Mouse (Mus musculus): ENCODE results near the gene Ccdc136.
"Not testable (repeated sequence)": the region's sequence is repeated elsewhere in the genome, so short reads cannot be mapped to it uniquely, and the experiment has no call there.

Gene Ccdc136

GRCm38 (mm10) chr6:29395910-29396713 is at the start of gene Ccdc136:
Gene Ccdc136 (plus strand): TSS chr6:29396309.
- DNase-seq (ENCODE audit: low spot score in 2 of 2): peak; percentile 84 to 87

DNA sequence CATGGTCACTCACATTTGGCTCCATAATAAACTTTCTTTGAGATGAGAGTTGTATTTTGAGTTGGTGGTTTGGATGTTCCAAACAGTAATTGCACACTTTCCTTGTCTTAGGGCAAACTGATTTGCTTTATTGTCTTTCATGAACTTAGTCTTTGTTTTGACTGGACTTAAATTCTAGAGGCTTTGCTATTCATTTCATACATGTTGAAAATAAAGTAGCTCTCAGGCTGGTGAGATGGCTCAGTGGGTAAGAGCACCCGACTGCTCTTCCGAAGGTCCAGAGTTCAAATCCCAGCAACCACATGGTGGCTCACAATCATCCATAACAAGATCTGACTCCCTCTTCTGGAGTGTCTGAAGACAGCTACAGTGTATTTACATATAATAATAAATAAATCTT is 49.6 kb upstream of the Ccdc136 start:
- not testable (repeated sequence) for DNase-seq (ENCODE audit: low spot score in 2 of 2)

- no peak for DNase-seq (ENCODE audit: low spot score in 2 of 2)
These were observed 48.9 kb upstream of the Ccdc136 start for GRCm38 (mm10) chr6:29347189-29347588.

- DNase-seq (ENCODE audit: low spot score in 2 of 2): peak; percentile 100
These were observed 48.3 kb upstream of the Ccdc136 start, which contains the start of gene Calu for GRCm38 (mm10) chr6:29347665-29348370. Gene Calu (plus strand): TSS chr6:29348069.

DNA sequence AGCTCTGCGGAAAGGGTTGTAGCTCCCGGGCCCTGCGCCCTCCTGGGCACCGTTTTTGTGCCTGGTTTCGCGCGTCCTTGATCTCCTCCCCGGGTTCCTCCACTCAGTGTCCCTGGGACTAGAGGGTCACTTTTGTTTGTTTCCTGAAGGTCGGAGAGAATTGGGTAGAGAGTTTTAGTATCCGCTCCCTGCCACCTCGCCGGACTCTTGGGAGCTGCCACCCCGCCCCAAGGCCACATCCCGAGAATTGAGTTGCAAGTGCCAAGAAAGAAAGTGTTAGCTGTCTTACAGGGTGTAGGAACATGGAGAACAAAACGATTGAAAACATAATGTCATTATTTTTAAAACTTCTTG is 47.8 kb upstream of the Ccdc136 start:
- no peak for DNase-seq (ENCODE audit: low spot score in 2 of 2)

DNA sequence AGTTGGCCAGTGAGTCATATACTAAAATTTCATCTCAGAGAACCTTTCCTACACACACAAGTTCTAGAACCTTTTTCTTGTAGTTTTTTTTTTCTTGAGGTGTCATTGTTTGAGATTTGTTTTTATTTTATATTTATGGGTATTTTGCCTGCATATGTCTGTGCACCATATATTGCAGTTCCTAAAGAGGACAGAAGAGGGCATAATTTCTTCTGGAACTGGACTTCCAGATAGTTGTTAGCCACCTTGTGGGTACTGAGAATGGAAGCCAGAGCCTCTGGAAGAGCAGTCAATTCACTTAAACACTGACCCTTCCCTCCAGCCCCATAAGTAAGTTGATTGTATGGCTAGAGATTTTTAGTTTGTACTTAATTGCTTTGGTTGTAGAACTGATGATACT is 44.5 kb upstream of the Ccdc136 start:
- no peak for DNase-seq (ENCODE audit: low spot score in 2 of 2)

GRCm38 (mm10) chr6:29352816-29353215 is 43.3 kb upstream of the Ccdc136 start:
- no peak for DNase-seq (ENCODE audit: low spot score in 2 of 2)

- DNase-seq (ENCODE audit: low spot score in 2 of 2): no peak
These were observed 36.7 kb upstream of the Ccdc136 start for GRCm38 (mm10) chr6:29359386-29359785.

- DNase-seq (ENCODE audit: low spot score in 2 of 2): no peak
These were observed 35.9 kb upstream of the Ccdc136 start for GRCm38 (mm10) chr6:29360211-29360610.

DNA sequence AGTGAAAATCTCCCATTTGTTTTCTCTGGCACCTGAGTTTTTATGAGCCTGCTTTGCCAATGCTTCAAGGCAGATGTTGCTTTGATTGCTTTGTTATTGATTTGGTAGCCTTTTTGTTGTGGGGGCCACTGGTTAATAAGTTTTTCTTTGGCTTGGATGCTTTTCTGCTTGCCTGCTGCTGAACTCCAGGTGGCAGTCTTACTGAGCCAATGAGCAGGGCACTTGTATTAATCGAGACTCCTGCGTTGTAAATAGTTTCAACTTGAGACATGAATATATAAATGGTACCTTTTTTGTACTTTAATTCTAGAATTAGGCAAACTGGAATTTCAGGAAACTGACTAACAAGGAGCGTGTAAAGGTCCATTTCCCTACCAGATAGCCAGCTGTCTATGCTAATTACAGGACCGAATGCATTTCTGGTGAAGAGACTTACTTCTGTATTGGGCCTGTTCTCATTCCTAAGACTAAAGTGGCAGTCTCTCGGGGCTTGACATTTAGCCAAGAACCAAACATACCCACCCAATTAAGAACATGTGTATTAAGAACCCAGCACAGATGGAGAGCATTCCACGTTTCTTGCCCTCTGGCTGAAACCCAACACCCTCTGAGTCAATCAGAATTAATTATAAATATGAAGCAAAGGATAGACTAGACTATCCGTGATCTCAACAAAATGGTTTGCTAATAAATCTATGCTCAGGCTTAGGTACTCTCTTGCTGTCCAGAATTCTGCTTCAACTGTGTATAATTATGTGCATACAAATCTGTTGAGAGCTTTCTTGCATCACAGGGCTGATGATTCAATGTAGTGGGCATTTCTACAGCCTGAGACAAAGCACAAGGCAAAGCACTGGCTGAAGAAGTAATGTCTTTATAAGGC is 33.6 kb upstream of the Ccdc136 start:
- DNase-seq (ENCODE audit: low spot score in 2 of 2): no peak

- no peak for DNase-seq (ENCODE audit: low spot score in 2 of 2)
These were observed 33.0 kb upstream of the Ccdc136 start for GRCm38 (mm10) chr6:29363129-29363515.

GRCm38 (mm10) chr6:29365277-29365676 is 30.8 kb upstream of the Ccdc136 start:
- DNase-seq (ENCODE audit: low spot score in 2 of 2): no peak

DNA sequence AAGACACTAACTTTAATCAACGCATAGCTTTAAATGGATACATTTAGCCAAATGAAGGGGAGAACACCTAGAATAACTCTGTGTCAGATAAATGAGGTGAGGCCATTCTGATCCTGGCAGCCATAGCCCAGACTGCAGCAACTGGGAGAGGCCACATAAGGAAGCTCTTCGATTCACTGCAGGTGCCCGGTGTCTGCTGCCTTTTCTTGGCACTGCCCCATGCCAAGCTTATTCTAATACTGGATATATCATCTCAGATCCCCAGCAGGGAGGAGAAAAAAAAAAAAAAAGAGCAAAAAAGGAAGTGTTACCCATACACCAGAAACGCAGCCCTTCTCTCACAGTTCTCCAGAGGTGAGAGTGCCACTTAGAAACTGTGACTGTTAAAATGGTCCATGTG is 18.7 kb upstream of the Ccdc136 start:
- no peak for DNase-seq (ENCODE audit: low spot score in 2 of 2)

- DNase-seq (ENCODE audit: low spot score in 2 of 2): no peak
These were observed 17.4 kb upstream of the Ccdc136 start for GRCm38 (mm10) chr6:29378678-29379077.

DNA sequence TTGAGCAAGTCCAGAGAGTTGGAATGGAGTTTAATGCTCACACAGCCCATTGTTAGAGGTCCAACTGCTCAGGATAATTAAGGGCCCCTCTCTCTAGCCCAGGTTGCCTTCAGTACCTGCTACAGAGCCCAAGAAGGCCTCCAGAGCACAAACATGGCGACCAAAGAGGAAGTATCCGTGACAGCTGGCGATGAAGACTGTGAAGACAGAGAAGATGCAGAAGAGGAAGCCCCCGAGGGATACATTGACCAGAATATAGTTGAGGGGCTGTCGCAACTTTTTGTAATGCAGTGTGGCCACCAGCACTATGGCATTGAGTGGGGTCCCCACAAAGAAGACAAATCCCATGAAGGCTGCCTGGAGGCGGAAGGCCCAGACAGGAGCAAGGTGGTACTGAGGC is 16.2 kb upstream of the Ccdc136 start:
- no peak for DNase-seq (ENCODE audit: low spot score in 2 of 2)

DNA sequence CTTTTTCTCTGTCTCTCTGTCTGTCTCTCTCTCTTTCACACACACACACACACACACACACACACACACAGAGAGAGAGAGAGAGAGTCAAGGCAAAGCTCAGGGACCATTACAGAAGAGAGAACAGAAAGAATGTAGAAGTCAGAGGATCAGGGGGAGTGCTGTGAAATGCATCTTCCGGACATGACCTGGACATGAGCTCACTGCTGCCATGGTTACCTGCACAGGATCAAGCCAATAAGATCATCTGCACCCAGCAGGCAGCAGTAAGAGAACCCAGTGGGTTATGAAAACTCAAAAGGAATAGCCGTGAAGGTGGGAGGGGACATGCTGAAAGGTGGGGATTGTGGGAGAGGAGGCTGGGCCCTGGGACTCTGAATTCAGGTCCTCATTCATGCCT is 13.7 kb upstream of the Ccdc136 start:
- no peak for DNase-seq (ENCODE audit: low spot score in 2 of 2)

DNA sequence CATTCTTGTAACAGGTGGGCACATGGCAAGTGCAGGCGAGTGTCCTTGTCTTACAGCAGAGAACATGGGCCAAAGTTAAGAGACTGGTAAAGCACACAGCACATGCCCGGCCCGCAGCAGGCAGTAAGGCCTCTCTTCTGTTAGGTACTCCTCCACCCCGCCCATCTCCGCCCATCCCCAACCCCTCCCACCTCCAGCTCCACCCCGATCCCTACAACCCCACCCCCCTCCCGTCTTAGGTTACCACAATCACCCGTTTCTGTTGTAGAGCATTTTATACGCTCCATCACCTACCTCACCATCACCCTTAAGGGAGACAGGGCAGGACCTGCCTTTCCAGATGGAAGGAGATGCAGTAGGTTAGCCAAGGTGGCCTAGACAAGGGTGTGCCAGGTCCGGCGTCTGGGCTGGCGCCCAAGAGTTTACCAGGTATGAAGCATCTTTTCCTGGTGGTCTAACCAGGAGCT is 8.0 kb upstream of the Ccdc136 start, which contains the start of gene Opn1sw:
Gene Opn1sw (minus strand): TSS at position 417 of the 467 bp plus-strand sequence.
- no peak for DNase-seq (ENCODE audit: low spot score in 2 of 2)

GRCm38 (mm10) chr6:29388606-29389080 is 7.5 kb upstream of the Ccdc136 start:
- peak; percentile 93 for DNase-seq (ENCODE audit: low spot score in 2 of 2)

GRCm38 (mm10) chr6:29389425-29389824 is 6.7 kb upstream of the Ccdc136 start:
- no peak for DNase-seq (ENCODE audit: low spot score in 2 of 2)

DNA sequence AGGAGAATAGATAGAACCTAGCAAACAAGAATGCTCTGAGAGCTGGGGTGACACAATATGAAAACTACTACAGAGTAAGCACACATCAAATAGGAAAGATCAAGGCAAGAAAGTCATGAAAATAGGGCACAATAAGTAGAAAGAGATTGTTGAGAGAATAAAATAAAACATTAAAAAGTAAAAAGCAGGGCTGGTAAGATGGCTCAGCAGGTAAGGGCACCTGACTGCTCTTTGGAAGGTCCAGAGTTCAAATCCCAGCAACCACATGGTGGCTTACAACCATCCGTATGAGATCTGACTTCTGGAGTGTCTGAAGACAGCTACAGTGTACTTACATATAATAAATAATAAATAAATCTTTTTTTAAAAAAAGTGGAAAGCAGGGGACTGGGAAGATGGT is 5.6 kb upstream of the Ccdc136 start:
- DNase-seq (ENCODE audit: low spot score in 2 of 2): not testable (repeated sequence)

DNA sequence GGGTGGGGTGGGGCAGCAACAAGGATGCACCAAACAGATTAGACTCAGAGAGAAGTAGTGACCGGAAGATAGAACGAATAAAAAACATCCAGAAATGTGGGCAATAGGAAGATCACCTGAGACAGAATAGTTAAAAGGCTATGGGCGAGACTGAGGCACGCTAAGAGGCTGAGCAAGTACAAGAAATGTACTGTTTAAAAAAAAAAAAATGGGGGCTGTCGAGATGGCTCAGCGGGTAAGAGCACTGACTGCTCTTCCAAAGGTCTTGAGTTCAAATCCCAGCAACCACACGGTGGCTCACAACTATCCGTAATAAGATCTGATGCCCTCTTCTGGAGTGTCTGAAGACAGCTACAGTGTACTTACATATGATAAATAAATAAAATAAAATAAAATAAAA is 4.9 kb upstream of the Ccdc136 start:
- not testable (repeated sequence) for DNase-seq (ENCODE audit: low spot score in 2 of 2)

- DNase-seq (ENCODE audit: low spot score in 2 of 2): no peak
These were observed 4.3 kb upstream of the Ccdc136 start for GRCm38 (mm10) chr6:29391802-29392201.
